ENCODE assay signal across 18 mouse cellular contexts in genomic region chr1:91678789-91679188, GRCm38 (mm10).
"Had no signal": no experiment of that assay in that cellular context is flagged by ENCODE, and none has a peak within 500 bp of the region (broad histone marks: within the 10 kb centered on the region; RNA-seq: fewer than 3 reads in every experiment).

No protein-coding gene starts in this region.

- H3K4me2 ChIP-seq: limb, embryonic 12.5 days; limb, embryonic 15.5 days; liver, embryonic 12.5 days; liver, embryonic 15.5 days; midbrain, embryonic 12.5 days; midbrain, embryonic 15.5 days; neural tube, embryonic 12.5 days; neural tube, embryonic 15.5 days had no signal

- H3K9ac ChIP-seq: limb, embryonic 12.5 days; limb, embryonic 15.5 days; liver, embryonic 12.5 days; liver, embryonic 15.5 days; midbrain, embryonic 12.5 days; midbrain, embryonic 15.5 days; neural tube, embryonic 12.5 days; neural tube, embryonic 15.5 days had no signal

- H3K36me3 ChIP-seq: limb, embryonic 12.5 days; limb, embryonic 15.5 days; liver, embryonic 12.5 days; liver, embryonic 15.5 days; midbrain, embryonic 12.5 days; midbrain, embryonic 15.5 days; neural tube, embryonic 12.5 days; neural tube, embryonic 15.5 days had no signal

- DNase-seq: kidney, adult 2 months; kidney, postnatal 10 days; kidney, postnatal 36 days; layer of hippocampus, postnatal 36 days; left cerebral cortex, postnatal 4 days; lung, adult 18-20 months; right cerebral cortex, adult 18-20 months; right cerebral cortex, postnatal 14 days; right cerebral cortex, postnatal 4 days had no signal

- H3K27me3 ChIP-seq: limb, embryonic 12.5 days; limb, embryonic 15.5 days; liver, embryonic 12.5 days; liver, embryonic 15.5 days; midbrain, embryonic 12.5 days; midbrain, embryonic 15.5 days; neural tube, embryonic 12.5 days; neural tube, embryonic 15.5 days had no signal

- H3K4me3 ChIP-seq: limb, embryonic 12.5 days; limb, embryonic 15.5 days; liver, embryonic 12.5 days; liver, embryonic 15.5 days; midbrain, embryonic 12.5 days; midbrain, embryonic 15.5 days; neural tube, embryonic 12.5 days; neural tube, embryonic 15.5 days had no signal

- H3K4me1 ChIP-seq: limb, embryonic 12.5 days; limb, embryonic 15.5 days; liver, embryonic 12.5 days; liver, embryonic 15.5 days; midbrain, embryonic 12.5 days; midbrain, embryonic 15.5 days; neural tube, embryonic 12.5 days; neural tube, embryonic 15.5 days had no signal

- ATAC-seq: liver, embryonic 12.5 days; midbrain, embryonic 15.5 days had no signal

- H3K9me3 ChIP-seq: limb, embryonic 12.5 days; limb, embryonic 15.5 days; liver, embryonic 12.5 days; liver, embryonic 15.5 days; midbrain, embryonic 12.5 days; midbrain, embryonic 15.5 days; neural tube, embryonic 12.5 days; neural tube, embryonic 15.5 days had no signal

- H3K27ac ChIP-seq: limb, embryonic 12.5 days; limb, embryonic 15.5 days; liver, embryonic 12.5 days; liver, embryonic 15.5 days; macrophage; midbrain, embryonic 12.5 days; midbrain, embryonic 15.5 days; neural tube, embryonic 12.5 days; neural tube, embryonic 15.5 days had no signal
